Mouse (Mus musculus) MEL (cell line): ENCODE data around the gene 4930467E23Rik. TPM values are rescaled to one million over a fixed set of nuclear protein-coding genes. Genes with fewer than 3 reads are reported as not detected.
"Not testable (repeated sequence)": the region's sequence is repeated elsewhere in the genome, so short reads cannot be mapped to it uniquely, and the experiment has no call there.

ENCODE experiments used
- DNase-seq: peaks from one replicate; pipeline ENCODE4 v3.0.0; 2011; ENCODE audit warnings: low read depth, low spot score
- H3K27ac ChIP-seq: 2 replicates; pipeline ENCODE4 v1.5.1; 2012; ENCODE audit warnings: low read depth, mild to moderate bottlenecking, control low read depth, low read length, moderate library complexity; ENCODE audit not compliant: control insufficient read depth
- H3K27me3 ChIP-seq, 2 experiments: fragments of 150-350 bp in 1 of 2; sonication (generic) in 1 of 2; 2 replicates each; pipeline ENCODE4 v1.6.1; 2012; ENCODE audit warnings: low read length in 2 of 2, mild to moderate bottlenecking in 2 of 2, improper control_type of control experiment in 1 of 2, moderate library complexity in 1 of 2; ENCODE audit not compliant: insufficient read depth in 2 of 2, control insufficient read depth in 1 of 2
- H3K36me3 ChIP-seq, 2 experiments: 2 replicates each; pipeline ENCODE4 v1.6.1; 2012 to 2014; ENCODE audit warnings: low read length in 2 of 2, improper control_type of control experiment in 1 of 2, inconsistent platforms in 1 of 2, mild to moderate bottlenecking in 1 of 2; ENCODE audit not compliant: insufficient read depth in 2 of 2, control insufficient read depth in 1 of 2
- H3K4me1 ChIP-seq, 2 experiments: fragments of 150-350 bp in 1 of 2; sonication (generic) in 1 of 2; 2 replicates each; pipeline ENCODE4 v1.6.1; 2012; ENCODE audit warnings: low read length in 2 of 2, improper control_type of control experiment in 1 of 2, mild to moderate bottlenecking in 1 of 2; ENCODE audit not compliant: insufficient read depth in 2 of 2, control insufficient read depth in 1 of 2
- H3K4me3 ChIP-seq, 2 experiments: fragments of 150-350 bp in 1 of 2; sonication (generic) in 1 of 2; 2 replicates each; pipeline ENCODE4 v1.5.1; 2012; ENCODE audit warnings: low read depth in 2 of 2, low read length in 2 of 2, mild to moderate bottlenecking in 2 of 2, moderate library complexity in 2 of 2, control low read depth in 1 of 2, improper control_type of control experiment in 1 of 2; ENCODE audit not compliant: control insufficient read depth in 1 of 2, insufficient read depth in 1 of 2
- H3K79me2 ChIP-seq: 2 replicates; pipeline ENCODE4 v1.6.1; 2012; ENCODE audit warnings: mild to moderate bottlenecking, low read length, moderate library complexity; ENCODE audit not compliant: control insufficient read depth, poor library complexity, insufficient read depth
- H3K9ac ChIP-seq: 2 replicates; pipeline ENCODE4 v1.6.1; 2012; ENCODE audit warnings: low read depth, mild to moderate bottlenecking, control low read depth, low read length, moderate library complexity; ENCODE audit not compliant: control insufficient read depth, poor library complexity, severe bottlenecking
- H3K9me3 ChIP-seq: fragments of 150-350 bp; sonication (generic); replicated peaks from 2 replicates; pipeline ENCODE4 v1.6.1; 2012; ENCODE audit warnings: mild to moderate bottlenecking, low read length, improper control_type of control experiment, moderate library complexity; ENCODE audit not compliant: insufficient read depth
- polyA plus RNA-seq, 2 experiments: library from polyadenylated mRNA; stranded (reverse) in 1 of 2; unstranded in 1 of 2; fragments of >175 nt in 1 of 2; fragments of >200 nt in 1 of 2; gene quantifications; 2 replicates each; pipeline versions ENCODE4 v1.2.1 to v1.2.4; 2012; ENCODE audit warnings: low replicate concordance in 2 of 2, low read depth in 1 of 2; ENCODE audit not compliant: insufficient read length in 2 of 2, insufficient read depth in 1 of 2, missing spikeins in 1 of 2
- total RNA-seq: library from RNA; depleted of rRNA; stranded (reverse); fragments of 300-350 nt; gene quantifications from 2 replicates; pipeline ENCODE4 v1.2.3, GENCODE M21; 2012

4930467E23Rik gene
- total and polyA plus RNA-seq, 3 experiments = not detected

GRCm38 (mm10) chr8:19709488-19709887, 19.9 kb upstream of the 4930467E23Rik start:
- not testable (repeated sequence) for H3K36me3 ChIP-seq, H3K27me3 ChIP-seq, H3K27ac ChIP-seq, H3K9me3 ChIP-seq, H3K4me3 ChIP-seq, H3K9ac ChIP-seq, H3K4me1 ChIP-seq, H3K79me2 ChIP-seq
- peak; percentile 9 for DNase-seq

- not testable (repeated sequence) for H3K27me3 ChIP-seq, H3K27ac ChIP-seq, H3K9ac ChIP-seq, H3K9me3 ChIP-seq, H3K36me3 ChIP-seq, H3K4me3 ChIP-seq, H3K4me1 ChIP-seq, H3K79me2 ChIP-seq, DNase-seq
Observed at GRCm38 (mm10) chr8:19711171-19711860, 18.1 kb upstream of the 4930467E23Rik start.

- H3K79me2 ChIP-seq, H3K27ac ChIP-seq, DNase-seq, H3K9me3 ChIP-seq, H3K27me3 ChIP-seq, H3K36me3 ChIP-seq, H3K9ac ChIP-seq, H3K4me1 ChIP-seq, H3K4me3 ChIP-seq: not testable (repeated sequence)
Observed at GRCm38 (mm10) chr8:19712227-19712750, 17.1 kb upstream of the 4930467E23Rik start.

- not testable (repeated sequence) for H3K27me3 ChIP-seq, H3K36me3 ChIP-seq, H3K4me1 ChIP-seq, H3K4me3 ChIP-seq, H3K79me2 ChIP-seq, DNase-seq, H3K9ac ChIP-seq, H3K9me3 ChIP-seq, H3K27ac ChIP-seq
Observed at GRCm38 (mm10) chr8:19712816-19713215, 16.6 kb upstream of the 4930467E23Rik start.

GRCm38 (mm10) chr8:19713232-19713834, 16.0 kb upstream of the 4930467E23Rik start:
- not testable (repeated sequence) for H3K9me3 ChIP-seq, H3K79me2 ChIP-seq
- peak; percentile 13 for DNase-seq

GRCm38 (mm10) chr8:19714426-19714825, 14.9 kb upstream of the 4930467E23Rik start:
- not testable (repeated sequence) for H3K27ac ChIP-seq, H3K9ac ChIP-seq, H3K27me3 ChIP-seq, H3K36me3 ChIP-seq, H3K4me3 ChIP-seq, DNase-seq, H3K9me3 ChIP-seq, H3K79me2 ChIP-seq, H3K4me1 ChIP-seq

More at GRCm38 (mm10) chr8:19713232-19713834, 16.0 kb upstream of the 4930467E23Rik start:
- not testable (repeated sequence) for H3K4me1 ChIP-seq, H3K27ac ChIP-seq, H3K36me3 ChIP-seq, H3K9ac ChIP-seq, H3K4me3 ChIP-seq, H3K27me3 ChIP-seq

- not testable (repeated sequence) for H3K27ac ChIP-seq, H3K4me3 ChIP-seq, H3K9me3 ChIP-seq, H3K27me3 ChIP-seq, H3K36me3 ChIP-seq, H3K4me1 ChIP-seq, DNase-seq, H3K9ac ChIP-seq, H3K79me2 ChIP-seq
Observed at GRCm38 (mm10) chr8:19715266-19715665, 14.1 kb upstream of the 4930467E23Rik start.
